Mouse (Mus musculus) small intestine, adult 2 months (tissue): ENCODE data around the gene Dhx15. TPM values are rescaled to one million over a fixed set of nuclear protein-coding genes. Genes with fewer than 3 reads are reported as not detected.
"Not testable (repeated sequence)": the region's sequence is repeated elsewhere in the genome, so short reads cannot be mapped to it uniquely, and the experiment has no call there.

Experiments used
- H3K27ac ChIP-seq: fragments of 200-500 bp; 2 replicates; pipeline ENCODE4 v1.5.1; 2012; ENCODE audit warnings: low read depth, low read length, control low read depth, inconsistent platforms; ENCODE audit not compliant: insufficient read depth
- H3K27me3 ChIP-seq: fragments of 200-500 bp; 2 replicates; pipeline ENCODE4 v1.6.1; 2012; ENCODE audit warnings: mild to moderate bottlenecking, moderate library complexity, low read length, inconsistent platforms; ENCODE audit not compliant: control insufficient read depth, insufficient read depth
- H3K36me3 ChIP-seq: fragments of 200-500 bp; 2 replicates; pipeline ENCODE4 v1.6.1; 2012; ENCODE audit warnings: mild to moderate bottlenecking, low read length, control low read depth, inconsistent platforms; ENCODE audit not compliant: control insufficient read depth, insufficient read depth
- H3K4me1 ChIP-seq: fragments of 200-500 bp; 2 replicates; pipeline ENCODE4 v1.6.1; 2012; ENCODE audit warnings: low read length, inconsistent platforms, mixed read lengths; ENCODE audit not compliant: control insufficient read depth, insufficient read depth, insufficient read length
- H3K4me3 ChIP-seq: fragments of 200-500 bp; 2 replicates; pipeline ENCODE4 v1.5.1; 2012; ENCODE audit warnings: low read depth, mild to moderate bottlenecking, control low read depth, inconsistent platforms, low read length, moderate library complexity
- CTCF ChIP-seq: fragments of 200-500 bp; IDR thresholded peaks from 2 replicates; pipeline ENCODE4 v1.5.1; 2012; ENCODE audit warnings: low read depth, mild to moderate bottlenecking, control low read depth, inconsistent platforms, low read length, moderate library complexity, mixed read lengths; ENCODE audit not compliant: insufficient replicate concordance, insufficient read length; ENCODE audit errors: extremely low read depth
- POLR2A ChIP-seq: fragments of 200-500 bp; IDR thresholded peaks from 2 replicates; pipeline ENCODE4 v1.6.1; 2012; ENCODE audit warnings: low read depth, mild to moderate bottlenecking, control low read depth, inconsistent platforms, low read length, moderate library complexity
- WGBS: fragments of 180-500 bp; shearing (Covaris S2); methylation state at CpG from one replicate; pipeline ENCODE4 v1.1.7; 2018; 5-methylcytosine and 5-hydroxymethylcytosine counted together
- polyA plus RNA-seq: library from polyadenylated mRNA; depleted of rRNA; stranded (reverse); fragments of >200 nt; gene quantifications from 2 replicates; pipeline ENCODE4 v1.2.3, GENCODE M21; 2012; rRNA removed

Dhx15 gene
- 5.8 and 11.3 TPM in 2 replicates for polyA plus RNA-seq

- Histone ChIP-seq H3K27ac (peak within 1 kb of the TSS; percentile 18; the same call in 1 of the 2 replicates), H3K36me3 (no peaks in the 10 kb centered on the region), H3K27me3 (no peaks in the 10 kb centered on the region), H3K4me3 (peak within 1 kb of the TSS; percentile 70), H3K4me1 (no peaks in the 10 kb centered on the region)
- TF ChIP-seq CTCF (no peak), POLR2A (no peak; the same call in none of the 2 replicates)
- under 1% methylated on average over 53 of the region's 53 CpGs for WGBS
Observed at GRCm38 (mm10) chr5:52190371-52191179, at the start of gene Dhx15. Gene Dhx15 (minus strand): TSS chr5:52190514.

DNA sequence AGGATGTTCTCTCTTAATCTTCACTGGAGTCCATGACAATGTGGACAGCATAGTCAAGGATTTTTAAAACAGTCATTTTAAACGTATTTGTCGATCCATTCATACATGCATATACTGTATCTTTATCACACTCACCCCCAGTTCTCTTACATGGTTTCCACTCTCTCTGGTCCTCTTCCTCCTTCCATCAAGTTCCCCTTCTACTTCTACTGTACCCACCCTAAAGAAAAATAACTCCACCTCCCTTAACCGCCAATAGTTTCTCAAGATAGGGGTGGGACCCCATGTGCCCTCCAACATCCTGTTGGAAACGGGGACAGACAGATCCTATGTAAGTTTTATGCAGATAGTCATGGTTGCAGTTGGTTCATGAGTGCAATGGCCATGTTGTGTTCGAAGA is 48.6 kb upstream of the Dhx15 start:
- WGBS, result 91% methylated on average over 5 of the region's 5 CpGs
- Histone ChIP-seq H3K27ac (no peak overlapping the region), H3K4me1 (no peaks in the 10 kb centered on the region), H3K4me3 (no peak overlapping the region), H3K36me3 (no peaks in the 10 kb centered on the region), H3K27me3 (no peaks in the 10 kb centered on the region)
- TF ChIP-seq CTCF (no peak), POLR2A (no peak)

DNA sequence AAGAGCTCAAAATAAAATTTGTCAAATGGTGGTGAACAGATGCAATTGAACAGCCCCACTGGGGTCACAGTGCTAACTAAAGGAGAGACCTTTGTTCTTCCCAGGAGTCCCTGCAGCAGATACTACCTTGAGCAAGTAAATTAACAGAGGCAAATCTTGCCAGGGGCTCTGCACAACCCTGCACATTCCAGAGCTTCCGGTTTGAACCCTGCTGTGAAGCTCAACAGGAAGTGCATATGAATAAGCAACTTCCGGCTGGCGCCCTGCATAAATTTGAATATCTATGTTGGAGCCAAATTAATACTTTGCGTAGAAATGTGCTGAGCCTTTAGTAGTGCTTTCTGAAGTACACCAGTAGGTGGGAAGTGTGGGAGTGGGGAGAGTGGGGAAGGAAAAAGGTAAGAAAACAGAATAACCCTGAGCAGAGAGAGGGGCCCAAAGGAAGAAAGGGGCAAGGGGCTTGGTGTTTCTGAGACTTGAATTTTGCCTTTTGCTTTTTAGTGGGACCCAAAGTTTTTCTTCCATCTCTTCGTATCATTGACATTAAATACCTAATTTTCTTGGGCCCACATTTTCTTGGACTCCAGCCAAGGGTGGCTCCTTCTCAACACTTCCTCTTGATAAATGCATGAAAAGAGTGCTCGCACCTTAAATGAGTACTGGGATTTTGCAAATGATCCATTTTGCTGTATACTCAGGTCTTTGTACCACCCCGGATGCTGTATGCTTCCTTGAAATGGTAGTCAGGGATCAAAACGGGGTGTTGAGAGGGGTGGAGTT is 47.8 kb upstream of the Dhx15 start:
- Histone ChIP-seq H3K4me3 (no peak overlapping the region), H3K27ac (no peak overlapping the region), H3K36me3 (no peaks in the 10 kb centered on the region), H3K4me1 (no peaks in the 10 kb centered on the region), H3K27me3 (no peaks in the 10 kb centered on the region)
- TF ChIP-seq POLR2A, result no peak
- no peak for TF ChIP-seq CTCF
- 57% methylated on average over 8 of the region's 8 CpGs for WGBS

DNA sequence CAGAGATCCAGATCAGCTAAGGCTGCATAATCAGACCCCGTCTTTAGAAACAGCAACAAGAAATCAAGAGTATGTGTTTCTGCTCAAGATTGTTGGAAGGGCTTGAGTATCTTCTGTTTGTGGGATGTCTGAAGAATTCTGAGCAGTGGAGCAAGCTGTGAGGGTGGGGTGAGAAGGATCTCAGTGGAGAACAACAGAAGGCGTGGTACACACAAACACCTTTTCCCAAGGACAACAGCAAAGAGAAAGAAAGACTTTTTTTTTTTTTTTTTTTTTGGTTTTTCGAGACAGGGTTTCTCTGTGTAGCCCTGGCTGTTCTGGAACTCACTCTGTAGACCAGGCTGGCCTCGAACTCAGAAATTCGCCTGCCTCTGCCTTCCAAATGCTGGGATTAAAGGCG is 46.3 kb upstream of the Dhx15 start:
- WGBS, result 88% methylated on average over 6 of the region's 6 CpGs
- H3K27me3 ChIP-seq, H3K27ac ChIP-seq, H3K36me3 ChIP-seq, H3K4me1 ChIP-seq, H3K4me3 ChIP-seq: not testable (repeated sequence)

GRCm38 (mm10) chr5:52234570-52234969 is 44.3 kb upstream of the Dhx15 start:
- peaks cover 2% of the 10 kb centered on the region; the same call in 1 of the 2 replicates for H3K4me1 ChIP-seq
- H3K27ac ChIP-seq, result no peak overlapping the region
- H3K4me3 ChIP-seq, result no peak overlapping the region
- TF ChIP-seq POLR2A (no peak), CTCF (no peak)
- H3K36me3 ChIP-seq, result no peaks in the 10 kb centered on the region
- no peaks in the 10 kb centered on the region for H3K27me3 ChIP-seq
- WGBS, result 61% methylated on average over 7 of the region's 7 CpGs

DNA sequence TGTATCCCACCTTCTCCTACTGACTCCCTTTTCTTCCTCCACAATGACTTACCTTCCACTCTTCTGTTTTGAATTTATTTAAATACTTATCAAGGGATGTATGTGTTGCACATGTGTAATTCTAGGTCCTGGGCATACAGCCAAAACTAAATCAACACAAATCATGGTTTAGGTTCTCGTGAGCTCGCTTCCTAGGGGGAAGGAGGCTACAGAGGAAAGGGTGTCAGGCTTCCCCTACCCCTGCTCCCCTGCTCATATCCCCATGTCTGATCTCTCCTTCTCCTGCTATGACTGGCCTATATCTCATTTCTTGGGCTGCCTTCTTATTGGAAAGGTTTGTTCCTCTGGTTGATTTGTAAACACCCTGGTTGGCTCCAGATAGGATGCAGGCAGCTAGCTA is 43.6 kb upstream of the Dhx15 start:
- H3K27ac ChIP-seq, result no peak overlapping the region
- whole genome bisulfite sequencing, result 21% methylated on average over 2 of the region's 2 CpGs
- TF ChIP-seq POLR2A, result no peak
- TF ChIP-seq CTCF, result no peak

GRCm38 (mm10) chr5:52232611-52233010 is 42.3 kb upstream of the Dhx15 start:
- no peaks in the 10 kb centered on the region for H3K27me3 ChIP-seq
- 58% methylated on average over 2 of the region's 2 CpGs for WGBS
- no peak overlapping the region for H3K4me3 ChIP-seq
- TF ChIP-seq CTCF (no peak), POLR2A (no peak)
- H3K36me3 ChIP-seq, result no peaks in the 10 kb centered on the region
- no peak overlapping the region for H3K27ac ChIP-seq
- peaks cover 2% of the 10 kb centered on the region; the same call in 1 of the 2 replicates for H3K4me1 ChIP-seq

More for the DNA sequence above, 43.6 kb upstream of the Dhx15 start:
- Histone ChIP-seq H3K4me1 (peaks cover 2% of the 10 kb centered on the region; the same call in 1 of the 2 replicates), H3K4me3 (no peak overlapping the region), H3K36me3 (no peaks in the 10 kb centered on the region), H3K27me3 (no peaks in the 10 kb centered on the region)
